Mouse (Mus musculus) CH12.LX (cell line): Measurements from ENCODE around the gene Thrb.

Experiments used
- BHLHE40 ChIP-seq: IDR thresholded peaks from 2 replicates; pipeline ENCODE4 v1.6.1; 2011; ENCODE audit warnings: mild to moderate bottlenecking, low read depth, low read length, improper control_type of control experiment
- CTCF ChIP-seq, 2 experiments: IDR thresholded peaks in 1 of 2; conservative IDR thresholded peaks in 1 of 2; 2 replicates each; pipeline ENCODE4 v1.5.1; 2011 to 2012; ENCODE audit warnings: low read depth in 2 of 2, low read length in 2 of 2, improper control_type of control experiment in 1 of 2, inconsistent platforms in 1 of 2, mild to moderate bottlenecking in 1 of 2, moderate library complexity in 1 of 2
- MAZ ChIP-seq: IDR thresholded peaks from 2 replicates; pipeline ENCODE4 v1.6.1; 2012; ENCODE audit warnings: low read depth, mild to moderate bottlenecking, inconsistent platforms, low read length, improper control_type of control experiment, moderate library complexity

- TF ChIP-seq CTCF (conservative IDR thresholded peaks at IDR 0.05 in 1 of 2, IDR thresholded peaks at IDR 0.05 in 1 of 2; ENCODE audit: low read depth in 2 of 2, low read length in 2 of 2) (no peak), BHLHE40 (no peak), MAZ (no peak)
Observed at GRCm38 (mm10) chr14:17731020-17731419, 71.0 kb downstream of the Thrb start.
